Mouse (Mus musculus) cerebellum, adult (tissue): ENCODE results near the gene Gprc5c.

Experiments used
- ATAC-seq: cut with Nextera tagmentation; 2 replicates; pipeline ENCODE4 v1.9.2; 2017; ENCODE audit warnings: mild to moderate bottlenecking, moderate library complexity, mixed read lengths; ENCODE audit not compliant: insufficient number of reproducible peaks, low FRiP score, low TSS enrichment

The Gprc5c gene

GRCm38 (mm10) chr11:114850452-114851268 lies at the start of gene Gprc5c:
Gene Gprc5c, plus strand, starts transcription at chr11:114851152.
- ATAC-seq: peak; percentile 46

- ATAC-seq: no peak
Observed at GRCm38 (mm10) chr11:114801906-114802305, 49.0 kb upstream of the Gprc5c start.

- no peak for ATAC-seq
Observed at GRCm38 (mm10) chr11:114802540-114803267, 48.2 kb upstream of the Gprc5c start.

GRCm38 (mm10) chr11:114803990-114804389 lies 47.0 kb upstream of the Gprc5c start:
- ATAC-seq: no peak

GRCm38 (mm10) chr11:114807025-114807424 lies 43.9 kb upstream of the Gprc5c start:
- no peak for ATAC-seq

- ATAC-seq: peak; percentile 29; the same call in 1 of the 2 replicates
Observed at GRCm38 (mm10) chr11:114807686-114808427, 43.1 kb upstream of the Gprc5c start.

GRCm38 (mm10) chr11:114809371-114809770 lies 41.6 kb upstream of the Gprc5c start:
- ATAC-seq: no peak

GRCm38 (mm10) chr11:114810344-114810743 lies 40.6 kb upstream of the Gprc5c start:
- no peak for ATAC-seq

- ATAC-seq: peak; percentile 74; the same call in 1 of the 2 replicates
Observed at GRCm38 (mm10) chr11:114812731-114813240, 38.2 kb upstream of the Gprc5c start.

- no peak for ATAC-seq
Observed at GRCm38 (mm10) chr11:114814873-114815592, 35.9 kb upstream of the Gprc5c start.

- ATAC-seq: no peak
Observed at GRCm38 (mm10) chr11:114816934-114817333, 34.0 kb upstream of the Gprc5c start.

GRCm38 (mm10) chr11:114818185-114818584 lies 32.8 kb upstream of the Gprc5c start:
- ATAC-seq: no peak

- ATAC-seq: no peak
Observed at GRCm38 (mm10) chr11:114819110-114819509, 31.8 kb upstream of the Gprc5c start.

GRCm38 (mm10) chr11:114820444-114820843 lies 30.5 kb upstream of the Gprc5c start:
- no peak for ATAC-seq

GRCm38 (mm10) chr11:114821325-114821724 lies 29.6 kb upstream of the Gprc5c start:
- ATAC-seq: no peak

GRCm38 (mm10) chr11:114822727-114823126 lies 28.2 kb upstream of the Gprc5c start:
- ATAC-seq: peak; percentile 69; the same call in 1 of the 2 replicates

- ATAC-seq: no peak
Observed at GRCm38 (mm10) chr11:114823199-114823725, 27.7 kb upstream of the Gprc5c start.

GRCm38 (mm10) chr11:114826686-114827085 lies 24.3 kb upstream of the Gprc5c start:
- no peak for ATAC-seq
